Mouse (Mus musculus): ENCODE data around the gene Igf2bp2. TPM values are rescaled to one million over a fixed set of nuclear protein-coding genes. Genes with fewer than 3 reads are reported as not detected.

The Igf2bp2 gene
- polyA plus RNA-seq, 1 experiment from 2014 or later, result 102 TPM

- Histone ChIP-seq H3K9me3 (replicated peaks; ENCODE audit: control insufficient read depth, low read length) (no peaks in the 10 kb centered on the region), H3K4me3 (ENCODE audit: low read depth, low read length) (no peak overlapping the region), H3K9ac (ENCODE audit: low read depth, low read length) (no peak overlapping the region), H3K4me1 (ENCODE audit: control insufficient read depth, insufficient read depth, low read length) (peaks cover 27% of the 10 kb centered on the region), H3K27ac (ENCODE audit: low read depth, low read length) (no peak overlapping the region), H3K36me3 (ENCODE audit: control insufficient read depth, insufficient read depth, low read length) (peaks cover 3% of the 10 kb centered on the region; the same call in 1 of the 2 replicates), H3K27me3 (ENCODE audit: control insufficient read depth, insufficient read depth, low read length) (no peaks in the 10 kb centered on the region), H3K4me2 (no peak overlapping the region)
- WGBS (ENCODE audit: insufficient replicate concordance), result 28% methylated on average over 5 of the region's 5 CpGs
- no peak for ATAC-seq (replicated peaks; ENCODE audit: insufficient number of reproducible peaks, low FRiP score, low TSS enrichment)
Observed at GRCm38 (mm10) chr16:22123658-22124057, 39.4 kb downstream of the Igf2bp2 start.

GRCm38 (mm10) chr16:22121109-22121508 is 42.0 kb downstream of the Igf2bp2 start:
- WGBS (ENCODE audit: insufficient replicate concordance), result 39% methylated on average over 8 of the region's 8 CpGs
- no peak overlapping the region for H3K4me3 ChIP-seq (ENCODE audit: low read depth, low read length)

GRCm38 (mm10) chr16:22119524-22119923 is 43.6 kb downstream of the Igf2bp2 start:
- no peak overlapping the region for H3K4me2 ChIP-seq
- H3K4me1 ChIP-seq (ENCODE audit: control insufficient read depth, insufficient read depth, low read length), result peaks cover 24% of the 10 kb centered on the region
- WGBS (ENCODE audit: insufficient replicate concordance), result 86% methylated on average over 15 of the region's 15 CpGs
- H3K4me3 ChIP-seq (ENCODE audit: low read depth, low read length), result no peak overlapping the region
- no peaks in the 10 kb centered on the region for H3K9me3 ChIP-seq (replicated peaks; ENCODE audit: control insufficient read depth, low read length)
- H3K9ac ChIP-seq (ENCODE audit: low read depth, low read length), result no peak overlapping the region
- peaks cover 3% of the 10 kb centered on the region; the same call in 1 of the 2 replicates for H3K36me3 ChIP-seq (ENCODE audit: control insufficient read depth, insufficient read depth, low read length)
- ATAC-seq (replicated peaks; ENCODE audit: insufficient number of reproducible peaks, low FRiP score, low TSS enrichment), result no peak
- 0 out of 2 replicates have a peak overlapping the region, but pooled peaks have one; percentile 25 for H3K27ac ChIP-seq (ENCODE audit: low read depth, low read length)
- H3K27me3 ChIP-seq (ENCODE audit: control insufficient read depth, insufficient read depth, low read length), result no peaks in the 10 kb centered on the region

More at GRCm38 (mm10) chr16:22121109-22121508, 42.0 kb downstream of the Igf2bp2 start:
- Histone ChIP-seq H3K27ac (ENCODE audit: low read depth, low read length) (no peak overlapping the region), H3K4me1 (ENCODE audit: control insufficient read depth, insufficient read depth, low read length) (peaks cover 27% of the 10 kb centered on the region), H3K9ac (ENCODE audit: low read depth, low read length) (no peak overlapping the region), H3K27me3 (ENCODE audit: control insufficient read depth, insufficient read depth, low read length) (no peaks in the 10 kb centered on the region), H3K9me3 (replicated peaks; ENCODE audit: control insufficient read depth, low read length) (no peaks in the 10 kb centered on the region), H3K36me3 (ENCODE audit: control insufficient read depth, insufficient read depth, low read length) (peaks cover 3% of the 10 kb centered on the region; the same call in 1 of the 2 replicates), H3K4me2 (peak overlapping the region; percentile 18; the same call in 1 of the 2 replicates)
- no peak for ATAC-seq (replicated peaks; ENCODE audit: insufficient number of reproducible peaks, low FRiP score, low TSS enrichment)

- no peaks in the 10 kb centered on the region for H3K9me3 ChIP-seq (replicated peaks; ENCODE audit: control insufficient read depth, low read length)
- H3K27ac ChIP-seq (ENCODE audit: low read depth, low read length), result 0 out of 2 replicates have a peak overlapping the region, but pooled peaks have one; percentile 25
- no peak for ATAC-seq (replicated peaks; ENCODE audit: insufficient number of reproducible peaks, low FRiP score, low TSS enrichment)
- H3K9ac ChIP-seq (ENCODE audit: low read depth, low read length), result no peak overlapping the region
- H3K4me2 ChIP-seq, result no peak overlapping the region
- H3K36me3 ChIP-seq (ENCODE audit: control insufficient read depth, insufficient read depth, low read length), result peaks cover 3% of the 10 kb centered on the region; the same call in 1 of the 2 replicates
- no peak overlapping the region for H3K4me3 ChIP-seq (ENCODE audit: low read depth, low read length)
- H3K4me1 ChIP-seq (ENCODE audit: control insufficient read depth, insufficient read depth, low read length), result peaks cover 20% of the 10 kb centered on the region
- 59% methylated on average over 14 of the region's 14 CpGs for WGBS (ENCODE audit: insufficient replicate concordance)
- no peaks in the 10 kb centered on the region for H3K27me3 ChIP-seq (ENCODE audit: control insufficient read depth, insufficient read depth, low read length)
Observed at GRCm38 (mm10) chr16:22118716-22119501, 44.2 kb downstream of the Igf2bp2 start.

GRCm38 (mm10) chr16:22118151-22118550 is 44.9 kb downstream of the Igf2bp2 start:
- H3K4me2 ChIP-seq, result no peak overlapping the region
- peaks cover 3% of the 10 kb centered on the region; the same call in 1 of the 2 replicates for H3K36me3 ChIP-seq (ENCODE audit: control insufficient read depth, insufficient read depth, low read length)
- peaks cover 20% of the 10 kb centered on the region for H3K4me1 ChIP-seq (ENCODE audit: control insufficient read depth, insufficient read depth, low read length)
- H3K27me3 ChIP-seq (ENCODE audit: control insufficient read depth, insufficient read depth, low read length), result no peaks in the 10 kb centered on the region
- no peaks in the 10 kb centered on the region for H3K9me3 ChIP-seq (replicated peaks; ENCODE audit: control insufficient read depth, low read length)
- ATAC-seq (replicated peaks; ENCODE audit: insufficient number of reproducible peaks, low FRiP score, low TSS enrichment), result no peak
- H3K4me3 ChIP-seq (ENCODE audit: low read depth, low read length), result no peak overlapping the region
- H3K9ac ChIP-seq (ENCODE audit: low read depth, low read length), result no peak overlapping the region
- WGBS (ENCODE audit: insufficient replicate concordance), result 83% methylated on average over 4 of the region's 4 CpGs
- H3K27ac ChIP-seq (ENCODE audit: low read depth, low read length), result no peak overlapping the region

- H3K4me3 ChIP-seq (ENCODE audit: low read depth, low read length), result no peak overlapping the region
- H3K4me2 ChIP-seq, result no peak overlapping the region
- H3K27me3 ChIP-seq (ENCODE audit: control insufficient read depth, insufficient read depth, low read length), result no peaks in the 10 kb centered on the region
- H3K4me1 ChIP-seq (ENCODE audit: control insufficient read depth, insufficient read depth, low read length), result peaks cover 30% of the 10 kb centered on the region
- ATAC-seq (replicated peaks; ENCODE audit: insufficient number of reproducible peaks, low FRiP score, low TSS enrichment), result no peak
- no peak overlapping the region for H3K9ac ChIP-seq (ENCODE audit: low read depth, low read length)
- H3K9me3 ChIP-seq (replicated peaks; ENCODE audit: control insufficient read depth, low read length), result no peaks in the 10 kb centered on the region
- peaks cover 3% of the 10 kb centered on the region; the same call in 1 of the 2 replicates for H3K36me3 ChIP-seq (ENCODE audit: control insufficient read depth, insufficient read depth, low read length)
- WGBS (ENCODE audit: insufficient replicate concordance), result 76% methylated on average over 4 of the region's 4 CpGs
- no peak overlapping the region for H3K27ac ChIP-seq (ENCODE audit: low read depth, low read length)
Observed at GRCm38 (mm10) chr16:22116748-22117147, 46.4 kb downstream of the Igf2bp2 start.

- peaks cover 3% of the 10 kb centered on the region; the same call in 1 of the 2 replicates for H3K36me3 ChIP-seq (ENCODE audit: control insufficient read depth, insufficient read depth, low read length)
- ATAC-seq (replicated peaks; ENCODE audit: insufficient number of reproducible peaks, low FRiP score, low TSS enrichment), result no peak
- H3K4me3 ChIP-seq (ENCODE audit: low read depth, low read length), result no peak overlapping the region
- 84% methylated on average over 6 of the region's 6 CpGs for WGBS (ENCODE audit: insufficient replicate concordance)
- H3K4me2 ChIP-seq, result no peak overlapping the region
- no peak overlapping the region for H3K27ac ChIP-seq (ENCODE audit: low read depth, low read length)
- H3K4me1 ChIP-seq (ENCODE audit: control insufficient read depth, insufficient read depth, low read length), result peaks cover 24% of the 10 kb centered on the region
- no peaks in the 10 kb centered on the region for H3K27me3 ChIP-seq (ENCODE audit: control insufficient read depth, insufficient read depth, low read length)
- no peaks in the 10 kb centered on the region for H3K9me3 ChIP-seq (replicated peaks; ENCODE audit: control insufficient read depth, low read length)
- H3K9ac ChIP-seq (ENCODE audit: low read depth, low read length), result no peak overlapping the region
Observed at GRCm38 (mm10) chr16:22116058-22116457, 47.0 kb downstream of the Igf2bp2 start.

- Histone ChIP-seq H3K36me3 (ENCODE audit: control insufficient read depth, insufficient read depth, low read length) (no peaks in the 10 kb centered on the region), H3K9ac (ENCODE audit: low read depth, low read length) (no peak overlapping the region), H3K27ac (ENCODE audit: low read depth, low read length) (0 out of 2 replicates have a peak overlapping the region, but pooled peaks have one; percentile 22), H3K4me3 (ENCODE audit: low read depth, low read length) (no peak overlapping the region), H3K4me2 (no peak overlapping the region), H3K9me3 (replicated peaks; ENCODE audit: control insufficient read depth, low read length) (no peaks in the 10 kb centered on the region), H3K27me3 (ENCODE audit: control insufficient read depth, insufficient read depth, low read length) (no peaks in the 10 kb centered on the region), H3K4me1 (ENCODE audit: control insufficient read depth, insufficient read depth, low read length) (peaks cover 35% of the 10 kb centered on the region)
- WGBS (ENCODE audit: insufficient replicate concordance), result 85% methylated on average over 1 of the region's 1 CpGs
- no peak for ATAC-seq (replicated peaks; ENCODE audit: insufficient number of reproducible peaks, low FRiP score, low TSS enrichment)
Observed at GRCm38 (mm10) chr16:22110036-22110435, 53.1 kb downstream of the Igf2bp2 start.
